Mouse (Mus musculus): ENCODE measurements at regions not wholly inside any gene's neighbourhood (a gene's known extent, or its start where the extent isn't known, plus 50 kb on each side); places are given as distances from the start of the nearest gene placed in this dataset. TPM values are rescaled to one million over a fixed set of nuclear protein-coding genes. Genes with fewer than 3 reads are reported as not detected.

- Histone ChIP-seq H3K36me3 (ENCODE audit: control insufficient read depth, insufficient read depth, low read length) (no peaks in the 10 kb centered on the region), H3K27ac (replicated peaks in 1 of 2; ENCODE audit: control insufficient read depth in 1 of 2, insufficient read depth in 1 of 2, low read depth in 2 of 2, low read length in 2 of 2) (no peak overlapping the region), H3K9ac (ENCODE audit: low read length) (no peak overlapping the region), H3K9me3 (ENCODE audit: control insufficient read depth, low read length) (no peaks in the 10 kb centered on the region), H3K4me2 (ENCODE audit: low read length) (no peak overlapping the region), H3K27me3 (ENCODE audit: control insufficient read depth, insufficient read depth, low read length) (no peaks in the 10 kb centered on the region), H3K4me1 (ENCODE audit: control insufficient read depth in 2 of 2, insufficient read depth in 2 of 2, low read length in 2 of 2) (no peaks in the 10 kb centered on the region; a peak in 1 of 4 replicates), H3K4me3 (ENCODE audit: control insufficient read depth in 1 of 2, insufficient read depth in 1 of 2, low read depth in 1 of 2, low read length in 2 of 2) (no peak overlapping the region)
- 37% methylated on average over 3 of the region's 3 CpGs for WGBS
- ATAC-seq (ENCODE audit: insufficient number of reproducible peaks, insufficient read depth, low FRiP score, low read depth), result no peak
These were observed 787.4 kb downstream of the Bcl11a start for GRCm38 (mm10) chr11:24865067-24865796.

Small RNAs in the stretch of these regions (microRNA-seq; reads per million reads assigned to microRNA genes)
- not detected for gene Gm25507

Measured in heart, embryonic 14.5 days (tissue).